Mouse (Mus musculus) thymus, adult 2 months (tissue): ENCODE measurements around the gene Eng. TPM values are rescaled to one million over a fixed set of nuclear protein-coding genes. Genes with fewer than 3 reads are reported as not detected.

Experiments
- DNase-seq: peaks from one replicate; pipeline ENCODE4 v3.0.0; 2021
- H3K27ac ChIP-seq: fragments of 200-500 bp; 2 replicates; pipeline ENCODE4 v1.5.1; 2012; ENCODE audit warnings: low read length, control low read depth; ENCODE audit not compliant: control insufficient read depth, insufficient read depth
- H3K27me3 ChIP-seq: fragments of 200-500 bp; 2 replicates; pipeline ENCODE4 v1.6.1; 2012; ENCODE audit warnings: mild to moderate bottlenecking, low read length, moderate library complexity, mixed read lengths; ENCODE audit not compliant: control insufficient read depth, insufficient read depth
- H3K36me3 ChIP-seq: fragments of 200-500 bp; 2 replicates; pipeline ENCODE4 v1.6.1; 2012; ENCODE audit warnings: mild to moderate bottlenecking, low read length, moderate library complexity; ENCODE audit not compliant: control insufficient read depth, insufficient read depth
- H3K4me1 ChIP-seq: fragments of 200-500 bp; replicated peaks from 2 replicates; pipeline ENCODE4 v1.6.1; 2012; ENCODE audit warnings: low read length; ENCODE audit not compliant: control insufficient read depth, insufficient read depth
- H3K4me3 ChIP-seq: fragments of 200-500 bp; 2 replicates; pipeline ENCODE4 v1.5.1; 2012; ENCODE audit warnings: mild to moderate bottlenecking, low read length, control low read depth, moderate library complexity; ENCODE audit not compliant: control insufficient read depth, insufficient read depth
- CTCF ChIP-seq: fragments of 200-500 bp; IDR thresholded peaks from 2 replicates; pipeline ENCODE4 v1.5.1; 2012; ENCODE audit warnings: mild to moderate bottlenecking, control low read depth, low read length, moderate library complexity, borderline replicate concordance; ENCODE audit not compliant: control insufficient read depth, poor library complexity, insufficient read depth; ENCODE audit errors: extremely low read depth
- POLR2A ChIP-seq: fragments of 200-500 bp; IDR thresholded peaks from 2 replicates; pipeline ENCODE4 v1.6.1; 2012; ENCODE audit warnings: mild to moderate bottlenecking, low read length, control low read depth, moderate library complexity; ENCODE audit not compliant: control insufficient read depth, poor library complexity, insufficient read depth; ENCODE audit errors: extremely low read depth
- WGBS: fragments of 180-500 bp; shearing (Covaris S2); methylation state at CpG from one replicate; pipeline ENCODE4 v1.1.7; 2018; 5-methylcytosine and 5-hydroxymethylcytosine counted together
- polyA plus RNA-seq: library from polyadenylated mRNA; depleted of rRNA; stranded (reverse); fragments of >200 nt; gene quantifications from 2 replicates; pipeline ENCODE4 v1.2.3, GENCODE M21; 2012

Eng gene
- polyA plus RNA-seq, 1 experiment, result 66.1 TPM

DNA sequence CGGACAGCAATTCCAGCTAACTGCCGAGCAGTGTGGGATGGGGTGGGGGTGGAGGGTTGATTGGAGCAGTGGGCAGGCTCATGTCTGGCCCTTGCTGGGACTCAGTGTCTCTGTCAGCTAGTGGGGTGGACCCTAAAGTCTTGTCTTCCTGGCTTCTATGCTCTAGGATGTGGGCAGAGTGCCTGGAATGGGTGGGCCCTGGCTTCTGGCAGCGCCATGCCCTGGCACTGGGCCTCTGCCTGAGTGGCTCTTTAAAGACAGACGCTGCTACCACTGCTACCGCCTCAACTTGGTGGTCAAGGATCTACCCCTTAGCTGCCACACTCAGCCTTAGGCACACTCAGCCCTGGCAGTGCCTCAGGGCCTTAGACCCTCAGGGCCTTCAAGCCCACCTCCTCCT is 17.7 kb upstream of the Eng start:
- Histone ChIP-seq H3K27me3 (no peaks in the 10 kb centered on the region), H3K4me3 (no peak overlapping the region), H3K4me1 (no peaks in the 10 kb centered on the region), H3K27ac (no peak overlapping the region), H3K36me3 (no peaks in the 10 kb centered on the region)
- 92% methylated on average over 5 of the region's 5 CpGs for WGBS
- no peak for TF ChIP-seq CTCF
- TF ChIP-seq POLR2A, result no peak
- no peak for DNase-seq

DNA sequence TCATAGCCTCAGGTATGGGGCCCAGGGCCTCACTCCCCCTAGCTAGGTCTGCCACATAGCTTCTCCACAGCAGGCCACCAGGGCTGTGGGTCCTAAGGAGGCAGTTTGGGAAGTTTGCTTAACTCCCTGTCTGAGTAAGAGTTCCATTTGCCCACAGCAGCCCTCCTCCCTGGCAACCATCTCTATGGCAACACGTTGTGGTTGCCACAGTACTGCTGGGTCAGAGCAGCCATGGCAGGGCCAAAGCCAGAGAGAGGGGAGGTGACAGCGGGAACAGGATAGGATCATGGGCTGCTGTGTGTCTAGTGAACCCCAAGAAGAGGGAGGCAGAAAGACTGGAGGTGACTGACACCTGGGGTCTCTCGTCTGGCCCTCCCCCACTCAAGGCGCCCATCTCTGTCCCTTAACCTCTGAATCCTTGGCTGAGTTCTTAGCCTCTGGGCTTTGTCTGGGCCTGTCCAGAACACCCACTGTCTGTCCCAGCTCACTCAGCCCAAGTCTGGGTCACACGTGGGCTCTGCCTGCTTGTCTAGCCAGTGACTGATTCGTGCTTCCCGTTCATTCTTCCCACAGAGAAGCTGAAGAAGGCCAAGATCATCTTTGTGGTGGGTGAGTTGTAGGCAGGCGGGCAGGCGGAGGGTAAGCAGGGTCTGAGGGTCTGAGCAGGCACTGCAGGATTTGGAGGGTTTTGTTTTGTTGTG is 17.0 kb upstream of the Eng start:
- no peak overlapping the region for H3K27ac ChIP-seq
- WGBS, result 75% methylated on average over 9 of the region's 9 CpGs
- no peak for TF ChIP-seq POLR2A
- no peak for TF ChIP-seq CTCF
- H3K4me3 ChIP-seq, result no peak overlapping the region
- no peaks in the 10 kb centered on the region; the same call in 1 of the 2 replicates for H3K4me1 ChIP-seq
- no peaks in the 10 kb centered on the region for H3K36me3 ChIP-seq
- DNase-seq, result no peak
- H3K27me3 ChIP-seq, result no peaks in the 10 kb centered on the region

DNA sequence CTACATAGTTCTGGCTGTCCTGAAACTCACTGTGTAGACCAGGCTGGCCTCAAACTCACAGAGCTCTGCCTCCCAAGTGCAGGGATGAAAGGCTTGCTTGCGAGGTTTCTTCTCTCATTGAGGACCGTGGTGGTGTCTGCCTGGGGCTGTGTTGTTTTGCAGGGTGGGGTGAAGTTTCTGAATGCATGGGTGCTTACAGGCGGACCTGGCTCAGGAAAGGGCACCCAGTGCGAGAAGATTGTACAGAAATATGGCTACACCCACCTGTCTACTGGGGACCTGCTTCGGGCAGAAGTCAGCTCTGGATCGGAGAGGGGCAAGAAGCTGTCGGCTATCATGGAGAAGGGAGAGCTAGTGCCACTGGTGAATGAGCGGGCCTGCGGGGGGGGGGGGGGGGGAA is 16.4 kb upstream of the Eng start:
- Histone ChIP-seq H3K4me1 (no peaks in the 10 kb centered on the region; the same call in 1 of the 2 replicates), H3K27me3 (no peaks in the 10 kb centered on the region), H3K36me3 (no peaks in the 10 kb centered on the region), H3K27ac (no peak overlapping the region), H3K4me3 (no peak overlapping the region)
- DNase-seq, result no peak
- WGBS, result 89% methylated on average over 9 of the region's 9 CpGs
- TF ChIP-seq POLR2A (no peak), CTCF (no peak)

GRCm38 (mm10) chr2:32631046-32631445 is 15.3 kb upstream of the Eng start:
- DNase-seq, result no peak
- TF ChIP-seq POLR2A, result no peak
- no peak for TF ChIP-seq CTCF
- no peaks in the 10 kb centered on the region for H3K36me3 ChIP-seq
- no peak overlapping the region for H3K4me3 ChIP-seq
- H3K27ac ChIP-seq, result no peak overlapping the region
- H3K4me1 ChIP-seq, result no peaks in the 10 kb centered on the region; the same call in 1 of the 2 replicates
- H3K27me3 ChIP-seq, result no peaks in the 10 kb centered on the region
- WGBS, result 95% methylated on average over 10 of the region's 10 CpGs

DNA sequence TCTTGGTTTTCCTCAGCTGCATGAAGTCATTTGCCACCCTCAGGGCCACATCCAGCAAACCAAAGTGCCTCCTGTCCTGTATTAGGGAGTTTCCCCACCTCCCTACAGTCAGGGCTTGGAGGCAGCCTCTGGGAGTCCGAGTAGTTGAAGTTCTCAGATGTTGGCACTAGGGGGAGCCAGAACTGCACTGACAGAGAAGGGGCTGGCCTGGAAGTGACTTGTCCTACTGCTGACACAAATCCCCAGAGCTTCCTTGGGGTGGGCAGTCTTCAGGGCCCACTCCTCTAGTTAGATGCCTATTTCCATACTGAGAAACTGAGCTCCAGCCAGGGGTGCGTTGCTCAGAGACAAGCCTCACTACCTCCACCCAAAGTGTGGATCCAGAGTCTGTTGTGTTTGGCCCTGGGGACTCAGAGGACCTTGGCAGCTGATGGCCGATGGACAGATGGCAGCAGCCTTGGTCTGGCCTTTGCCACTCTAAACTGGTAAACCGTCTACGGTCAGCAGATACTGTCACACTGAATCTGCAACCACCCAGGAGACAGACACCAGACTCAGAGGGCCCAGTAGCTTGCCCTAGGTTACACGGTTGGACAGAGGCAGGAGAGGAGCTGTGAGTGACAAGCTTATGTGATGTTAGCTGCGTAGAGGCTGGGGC is 14.5 kb upstream of the Eng start:
- H3K36me3 ChIP-seq, result no peaks in the 10 kb centered on the region
- TF ChIP-seq CTCF (peak; percentile 64; the same call in 1 of the 2 replicates), POLR2A (no peak)
- peak; percentile 81 for DNase-seq
- H3K4me1 ChIP-seq, result no peaks in the 10 kb centered on the region; the same call in 1 of the 2 replicates
- H3K27me3 ChIP-seq, result no peaks in the 10 kb centered on the region
- no peak overlapping the region for H3K27ac ChIP-seq
- 52% methylated on average over 7 of the region's 7 CpGs for WGBS
- H3K4me3 ChIP-seq, result no peak overlapping the region

DNA sequence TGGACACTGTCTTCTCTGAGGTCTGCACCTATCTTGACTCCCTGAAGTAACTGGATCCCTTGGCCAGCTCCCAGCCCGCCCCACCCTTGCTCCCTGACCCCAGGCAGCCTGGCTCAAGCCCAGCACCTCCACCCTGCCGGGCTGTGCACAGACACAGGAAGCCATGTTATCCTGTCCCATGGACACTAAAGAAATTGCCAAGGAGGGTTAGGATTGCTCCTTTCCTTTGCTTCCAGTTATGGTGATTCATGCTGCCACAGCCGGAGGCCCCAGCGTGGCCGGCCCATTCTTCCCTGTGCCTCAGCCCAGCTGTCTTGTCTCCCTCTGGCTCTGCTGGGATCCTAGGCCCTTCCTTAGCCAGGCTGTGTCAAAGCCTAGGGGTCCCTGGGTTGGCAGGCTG is 12.7 kb upstream of the Eng start:
- Histone ChIP-seq H3K4me3 (no peak overlapping the region), H3K36me3 (no peaks in the 10 kb centered on the region), H3K27me3 (no peaks in the 10 kb centered on the region), H3K4me1 (peaks cover 9% of the 10 kb centered on the region), H3K27ac (no peak overlapping the region)
- TF ChIP-seq CTCF (no peak), POLR2A (no peak)
- WGBS, result 88% methylated on average over 5 of the region's 5 CpGs
- no peak for DNase-seq
